In genomic region chr3:120685227-120685626, GRCm38 (mm10) we compare ENCODE assay signal across 31 mouse cellular contexts.
"Had no signal": no experiment of that assay in that cellular context is flagged by ENCODE, and none has a peak within 500 bp of the region (broad histone marks: within the 10 kb centered on the region; RNA-seq: fewer than 3 reads in every experiment).

No protein-coding gene starts in this region.

- H3K4me3 ChIP-seq: left cerebral cortex, adult 2 months; limb, embryonic 10.5 days; limb, embryonic 12.5 days; limb, embryonic 13.5 days; limb, embryonic 15.5 days; liver, embryonic 12.5 days; liver, embryonic 13.5 days; liver, embryonic 15.5 days; lung, embryonic 15.5 days; megakaryocyte, embryonic 14.5 days; midbrain, embryonic 10.5 days; midbrain, embryonic 12.5 days; midbrain, embryonic 13.5 days; midbrain, embryonic 15.5 days; myocyte; neural tube, embryonic 12.5 days had no signal

- H3K27ac ChIP-seq: left cerebral cortex, adult 2 months; limb, embryonic 10.5 days; limb, embryonic 12.5 days; limb, embryonic 13.5 days; limb, embryonic 15.5 days; liver, embryonic 12.5 days; liver, embryonic 13.5 days; liver, embryonic 14.5 days; liver, embryonic 15.5 days; lung, embryonic 15.5 days; macrophage; midbrain, embryonic 10.5 days; midbrain, embryonic 12.5 days; midbrain, embryonic 13.5 days; midbrain, embryonic 15.5 days; neural tube, embryonic 12.5 days had no signal

- ATAC-seq: liver, embryonic 12.5 days; liver, postnatal 0 days; lung, postnatal 0 days; midbrain, embryonic 13.5 days; midbrain, embryonic 15.5 days; midbrain, embryonic 16.5 days had no signal

- DNase-seq: left cerebral cortex, postnatal 4 days; liver; liver, embryonic 13.5 days; liver, postnatal 0 days; lung, adult 18-20 months; lung, adult 2 months; lung, postnatal 10 days; lung, postnatal 14 days; lung, postnatal 4 days; midbrain, embryonic 14.5 days had no signal

- H3K9ac ChIP-seq: limb, embryonic 12.5 days; limb, embryonic 13.5 days; limb, embryonic 15.5 days; liver, embryonic 12.5 days; liver, embryonic 13.5 days; liver, embryonic 14.5 days; liver, embryonic 15.5 days; liver, postnatal 0 days; lung, embryonic 15.5 days; midbrain, embryonic 12.5 days; midbrain, embryonic 13.5 days; midbrain, embryonic 15.5 days; neural tube, embryonic 12.5 days had no signal

- H3K36me3 ChIP-seq: limb, embryonic 10.5 days; limb, embryonic 12.5 days; limb, embryonic 13.5 days; limb, embryonic 15.5 days; liver, embryonic 12.5 days; liver, embryonic 13.5 days; liver, embryonic 15.5 days; lung, embryonic 15.5 days; midbrain, embryonic 10.5 days; midbrain, embryonic 12.5 days; midbrain, embryonic 13.5 days; midbrain, embryonic 15.5 days; neural tube, embryonic 12.5 days had no signal

- H3K4me1 ChIP-seq: limb, embryonic 10.5 days; limb, embryonic 12.5 days; limb, embryonic 13.5 days; limb, embryonic 15.5 days; liver, embryonic 12.5 days; liver, embryonic 13.5 days; liver, embryonic 15.5 days; lung, embryonic 15.5 days; megakaryocyte, embryonic 14.5 days; midbrain, embryonic 10.5 days; midbrain, embryonic 12.5 days; midbrain, embryonic 13.5 days; midbrain, embryonic 15.5 days; neural tube, embryonic 12.5 days had no signal

- H3K9me3 ChIP-seq: limb, embryonic 10.5 days; limb, embryonic 12.5 days; limb, embryonic 13.5 days; limb, embryonic 15.5 days; liver, embryonic 12.5 days; liver, embryonic 13.5 days; liver, embryonic 15.5 days; lung, embryonic 15.5 days; midbrain, embryonic 10.5 days; midbrain, embryonic 12.5 days; midbrain, embryonic 13.5 days; midbrain, embryonic 15.5 days; neural tube, embryonic 12.5 days had no signal

- H3K4me2 ChIP-seq: limb, embryonic 12.5 days; limb, embryonic 13.5 days; limb, embryonic 15.5 days; liver, embryonic 11.5 days; liver, embryonic 12.5 days; liver, embryonic 13.5 days; liver, embryonic 15.5 days; lung, embryonic 15.5 days; midbrain, embryonic 11.5 days; midbrain, embryonic 12.5 days; midbrain, embryonic 13.5 days; midbrain, embryonic 15.5 days; neural tube, embryonic 12.5 days had no signal

- H3K27me3 ChIP-seq: limb, embryonic 12.5 days; limb, embryonic 13.5 days; limb, embryonic 15.5 days; liver, embryonic 12.5 days; liver, embryonic 13.5 days; liver, embryonic 15.5 days; lung, embryonic 15.5 days; megakaryocyte, embryonic 14.5 days; midbrain, embryonic 12.5 days; midbrain, embryonic 13.5 days; midbrain, embryonic 15.5 days; neural tube, embryonic 12.5 days had no signal
